Mouse (Mus musculus): Measurements from ENCODE around the gene Bcl7c. TPM values are rescaled to one million over a fixed set of nuclear protein-coding genes. Genes with fewer than 3 reads are reported as not detected.

Gene Bcl7c
- polyA plus RNA-seq, 1 experiment from 2014 or later, result 34.4 TPM

DNA sequence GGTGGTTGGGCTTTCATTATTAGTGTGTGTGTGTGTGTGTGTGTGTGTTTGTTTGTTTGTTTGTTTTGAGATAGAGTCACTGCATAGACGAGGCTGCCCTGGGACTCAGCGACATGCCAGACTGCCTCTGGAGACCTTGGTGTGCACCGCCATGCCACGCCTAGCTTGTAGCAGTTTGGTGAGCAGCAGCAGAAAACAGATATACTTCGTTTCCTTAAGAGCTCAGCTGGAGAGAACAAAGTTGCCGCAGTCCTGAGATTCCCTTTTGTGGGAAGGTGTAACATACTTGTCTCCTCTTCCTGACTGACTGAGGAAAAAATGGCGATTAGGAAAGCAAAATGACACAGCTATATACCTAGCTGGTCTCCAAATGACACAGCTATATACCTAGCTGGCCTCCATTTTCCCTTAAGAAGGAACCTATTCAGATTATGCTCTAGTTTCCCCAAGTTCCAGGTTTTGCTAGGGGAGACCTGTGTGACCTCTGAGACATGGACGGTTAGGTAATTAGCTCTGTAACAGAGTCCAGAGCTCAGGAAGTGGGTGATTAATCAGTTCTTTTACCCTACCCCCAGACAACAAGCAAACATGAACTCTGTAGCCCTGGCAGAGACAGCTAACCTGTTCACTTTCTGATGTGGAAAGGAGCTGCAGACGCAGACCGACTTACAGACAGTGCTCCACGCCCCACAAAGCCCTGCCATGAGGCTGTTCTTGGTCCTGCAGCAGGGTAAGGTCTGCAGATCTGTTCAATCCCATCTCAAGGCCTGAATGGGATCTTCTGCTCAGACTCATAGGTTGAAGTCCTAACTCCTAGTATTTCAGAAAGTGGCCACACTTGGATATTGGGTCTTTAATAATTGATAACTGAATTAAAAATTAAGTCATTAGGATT, 36.6 kb downstream of the Bcl7c start:
- no peak for ATAC-seq (replicated peaks; ENCODE audit: insufficient number of reproducible peaks, low FRiP score, low TSS enrichment)
- no peaks in the 10 kb centered on the region for H3K9me3 ChIP-seq (replicated peaks; ENCODE audit: control insufficient read depth, low read length)
- 0 out of 2 replicates have a peak, but pooled peaks cover 6% of the 10 kb centered on the region for H3K4me1 ChIP-seq (ENCODE audit: control insufficient read depth, insufficient read depth, low read length)
- H3K36me3 ChIP-seq (ENCODE audit: control insufficient read depth, insufficient read depth, low read length), result peaks cover 2% of the 10 kb centered on the region; the same call in 1 of the 2 replicates
- no peak overlapping the region for H3K4me3 ChIP-seq (ENCODE audit: low read depth, low read length)
- 63% methylated on average over 11 of the region's 11 CpGs for WGBS (ENCODE audit: insufficient replicate concordance)
- H3K27ac ChIP-seq (ENCODE audit: low read depth, low read length), result no peak overlapping the region
- H3K27me3 ChIP-seq (ENCODE audit: control insufficient read depth, insufficient read depth, low read length), result no peaks in the 10 kb centered on the region
- no peak overlapping the region for H3K9ac ChIP-seq (ENCODE audit: low read depth, low read length)
- no peak overlapping the region for H3K4me2 ChIP-seq

DNA sequence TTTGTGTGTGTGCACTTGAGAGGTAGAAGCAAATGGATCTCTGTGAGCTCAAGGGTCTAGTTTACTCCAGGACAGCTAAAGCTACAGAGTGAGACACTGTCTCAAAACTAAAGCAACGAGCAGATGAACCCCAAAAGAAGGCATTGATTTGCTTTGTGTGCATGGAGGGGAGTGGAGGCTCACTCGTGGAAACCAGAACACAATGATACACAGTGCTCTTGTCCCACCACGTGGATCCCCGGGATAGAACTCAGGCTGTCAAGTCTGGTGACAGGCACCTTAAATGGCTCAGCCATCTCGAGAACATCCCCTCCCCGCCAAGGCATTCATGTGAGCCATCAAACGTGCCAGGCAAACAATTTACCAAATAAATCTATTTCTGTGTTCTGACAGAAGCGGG, 41.6 kb downstream of the Bcl7c start:
- no peak for ATAC-seq (replicated peaks; ENCODE audit: insufficient number of reproducible peaks, low FRiP score, low TSS enrichment)
- H3K36me3 ChIP-seq (ENCODE audit: control insufficient read depth, insufficient read depth, low read length), result no peaks in the 10 kb centered on the region; the same call in 1 of the 2 replicates
- H3K27ac ChIP-seq (ENCODE audit: low read depth, low read length), result no peak overlapping the region
- H3K9ac ChIP-seq (ENCODE audit: low read depth, low read length), result no peak overlapping the region
- H3K4me1 ChIP-seq (ENCODE audit: control insufficient read depth, insufficient read depth, low read length), result 0 out of 2 replicates have a peak, but pooled peaks cover 4% of the 10 kb centered on the region
- H3K4me2 ChIP-seq, result no peak overlapping the region
- H3K4me3 ChIP-seq (ENCODE audit: low read depth, low read length), result no peak overlapping the region
- no peaks in the 10 kb centered on the region for H3K27me3 ChIP-seq (ENCODE audit: control insufficient read depth, insufficient read depth, low read length)
- no peaks in the 10 kb centered on the region for H3K9me3 ChIP-seq (replicated peaks; ENCODE audit: control insufficient read depth, low read length)
- WGBS (ENCODE audit: insufficient replicate concordance), result 46% methylated on average over 8 of the region's 8 CpGs

GRCm38 (mm10) chr7:127666679-127667078, 42.1 kb downstream of the Bcl7c start:
- whole genome bisulfite sequencing (ENCODE audit: insufficient replicate concordance), result 83% methylated on average over 13 of the region's 13 CpGs
- Histone ChIP-seq H3K4me3 (ENCODE audit: low read depth, low read length) (no peak overlapping the region), H3K4me2 (no peak overlapping the region), H3K9ac (ENCODE audit: low read depth, low read length) (no peak overlapping the region), H3K27me3 (ENCODE audit: control insufficient read depth, insufficient read depth, low read length) (no peaks in the 10 kb centered on the region), H3K27ac (ENCODE audit: low read depth, low read length) (no peak overlapping the region), H3K4me1 (ENCODE audit: control insufficient read depth, insufficient read depth, low read length) (0 out of 2 replicates have a peak, but pooled peaks cover 4% of the 10 kb centered on the region), H3K36me3 (ENCODE audit: control insufficient read depth, insufficient read depth, low read length) (no peaks in the 10 kb centered on the region; the same call in 1 of the 2 replicates), H3K9me3 (replicated peaks; ENCODE audit: control insufficient read depth, low read length) (no peaks in the 10 kb centered on the region)
- ATAC-seq (replicated peaks; ENCODE audit: insufficient number of reproducible peaks, low FRiP score, low TSS enrichment), result no peak

DNA sequence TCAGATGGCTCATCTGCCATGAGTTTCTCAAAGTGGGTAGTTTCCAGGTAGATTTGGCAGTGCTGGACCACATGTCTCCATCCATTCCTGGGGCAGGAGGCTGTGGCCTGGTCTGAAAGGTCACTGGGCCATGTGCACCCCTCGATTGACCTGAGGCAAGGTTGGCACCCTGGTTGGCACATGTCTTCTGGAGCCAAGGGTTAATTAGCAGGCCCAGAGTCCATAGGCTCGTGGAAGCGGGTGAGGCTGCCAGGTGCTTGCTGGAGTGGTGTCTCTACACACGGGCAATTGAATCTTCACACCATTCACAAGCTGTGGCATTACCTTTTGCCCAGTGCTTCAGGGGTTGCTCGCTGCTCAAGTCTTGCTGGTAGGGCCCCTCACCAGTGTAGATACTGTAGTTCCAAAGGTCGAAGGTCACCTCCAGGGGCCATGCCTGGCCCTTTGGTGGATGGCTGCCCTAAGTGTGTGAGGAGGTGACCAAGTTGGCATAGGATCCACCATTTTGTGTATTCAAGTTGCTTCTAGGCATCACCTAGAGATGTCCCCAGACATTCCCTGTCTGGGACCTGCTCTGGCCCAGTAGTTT, 42.6 kb downstream of the Bcl7c start:
- H3K36me3 ChIP-seq (ENCODE audit: control insufficient read depth, insufficient read depth, low read length), result no peaks in the 10 kb centered on the region; the same call in 1 of the 2 replicates
- no peak overlapping the region for H3K9ac ChIP-seq (ENCODE audit: low read depth, low read length)
- 91% methylated on average over 6 of the region's 6 CpGs for WGBS (ENCODE audit: insufficient replicate concordance)
- ATAC-seq (replicated peaks; ENCODE audit: insufficient number of reproducible peaks, low FRiP score, low TSS enrichment), result no peak
- no peak overlapping the region for H3K4me3 ChIP-seq (ENCODE audit: low read depth, low read length)
- no peak overlapping the region for H3K4me2 ChIP-seq
- H3K9me3 ChIP-seq (replicated peaks; ENCODE audit: control insufficient read depth, low read length), result no peaks in the 10 kb centered on the region
- 0 out of 2 replicates have a peak, but pooled peaks cover 4% of the 10 kb centered on the region for H3K4me1 ChIP-seq (ENCODE audit: control insufficient read depth, insufficient read depth, low read length)
- H3K27ac ChIP-seq (ENCODE audit: low read depth, low read length), result no peak overlapping the region
- no peaks in the 10 kb centered on the region for H3K27me3 ChIP-seq (ENCODE audit: control insufficient read depth, insufficient read depth, low read length)

- no peak overlapping the region for H3K9ac ChIP-seq (ENCODE audit: low read depth, low read length)
- no peak for ATAC-seq (replicated peaks; ENCODE audit: insufficient number of reproducible peaks, low FRiP score, low TSS enrichment)
- H3K4me1 ChIP-seq (ENCODE audit: control insufficient read depth, insufficient read depth, low read length), result 0 out of 2 replicates have a peak, but pooled peaks cover 4% of the 10 kb centered on the region
- no peak overlapping the region for H3K27ac ChIP-seq (ENCODE audit: low read depth, low read length)
- no peaks in the 10 kb centered on the region for H3K9me3 ChIP-seq (replicated peaks; ENCODE audit: control insufficient read depth, low read length)
- no peaks in the 10 kb centered on the region; the same call in 1 of the 2 replicates for H3K36me3 ChIP-seq (ENCODE audit: control insufficient read depth, insufficient read depth, low read length)
- WGBS (ENCODE audit: insufficient replicate concordance), result 82% methylated on average over 6 of the region's 6 CpGs
- H3K4me3 ChIP-seq (ENCODE audit: low read depth, low read length), result no peak overlapping the region
- no peak overlapping the region for H3K4me2 ChIP-seq
- no peaks in the 10 kb centered on the region for H3K27me3 ChIP-seq (ENCODE audit: control insufficient read depth, insufficient read depth, low read length)
Measured at GRCm38 (mm10) chr7:127662926-127663325, 45.8 kb downstream of the Bcl7c start.

GRCm38 (mm10) chr7:127661833-127662232, 46.9 kb downstream of the Bcl7c start:
- no peak for ATAC-seq (replicated peaks; ENCODE audit: insufficient number of reproducible peaks, low FRiP score, low TSS enrichment)
- H3K27me3 ChIP-seq (ENCODE audit: control insufficient read depth, insufficient read depth, low read length), result no peaks in the 10 kb centered on the region
- no peaks in the 10 kb centered on the region; the same call in 1 of the 2 replicates for H3K36me3 ChIP-seq (ENCODE audit: control insufficient read depth, insufficient read depth, low read length)
- 65% methylated on average over 6 of the region's 6 CpGs for WGBS (ENCODE audit: insufficient replicate concordance)
- H3K27ac ChIP-seq (ENCODE audit: low read depth, low read length), result no peak overlapping the region
- no peaks in the 10 kb centered on the region for H3K9me3 ChIP-seq (replicated peaks; ENCODE audit: control insufficient read depth, low read length)
- no peak overlapping the region for H3K4me2 ChIP-seq
- no peaks in the 10 kb centered on the region for H3K4me1 ChIP-seq (ENCODE audit: control insufficient read depth, insufficient read depth, low read length)
- no peak overlapping the region for H3K9ac ChIP-seq (ENCODE audit: low read depth, low read length)
- H3K4me3 ChIP-seq (ENCODE audit: low read depth, low read length), result no peak overlapping the region

- H3K4me1 ChIP-seq (ENCODE audit: control insufficient read depth, insufficient read depth, low read length), result no peaks in the 10 kb centered on the region
- H3K9ac ChIP-seq (ENCODE audit: low read depth, low read length), result no peak overlapping the region
- 80% methylated on average over 3 of the region's 3 CpGs for WGBS (ENCODE audit: insufficient replicate concordance)
- no peaks in the 10 kb centered on the region for H3K27me3 ChIP-seq (ENCODE audit: control insufficient read depth, insufficient read depth, low read length)
- ATAC-seq (replicated peaks; ENCODE audit: insufficient number of reproducible peaks, low FRiP score, low TSS enrichment), result no peak
- H3K4me2 ChIP-seq, result no peak overlapping the region
- H3K36me3 ChIP-seq (ENCODE audit: control insufficient read depth, insufficient read depth, low read length), result no peaks in the 10 kb centered on the region; the same call in 1 of the 2 replicates
- H3K27ac ChIP-seq (ENCODE audit: low read depth, low read length), result no peak overlapping the region
- H3K4me3 ChIP-seq (ENCODE audit: low read depth, low read length), result no peak overlapping the region
- no peaks in the 10 kb centered on the region for H3K9me3 ChIP-seq (replicated peaks; ENCODE audit: control insufficient read depth, low read length)
Measured at GRCm38 (mm10) chr7:127660882-127661281, 47.9 kb downstream of the Bcl7c start.

GRCm38 (mm10) chr7:127656946-127657345, 51.8 kb downstream of the Bcl7c start:
- Histone ChIP-seq H3K4me2 (no peak overlapping the region), H3K4me3 (ENCODE audit: low read depth, low read length) (no peak overlapping the region), H3K4me1 (ENCODE audit: control insufficient read depth, insufficient read depth, low read length) (no peaks in the 10 kb centered on the region), H3K9ac (ENCODE audit: low read depth, low read length) (no peak overlapping the region), H3K9me3 (replicated peaks; ENCODE audit: control insufficient read depth, low read length) (no peaks in the 10 kb centered on the region), H3K27ac (ENCODE audit: low read depth, low read length) (no peak overlapping the region), H3K27me3 (ENCODE audit: control insufficient read depth, insufficient read depth, low read length) (no peaks in the 10 kb centered on the region), H3K36me3 (ENCODE audit: control insufficient read depth, insufficient read depth, low read length) (no peaks in the 10 kb centered on the region)
- WGBS (ENCODE audit: insufficient replicate concordance), result 34% methylated on average over 4 of the region's 4 CpGs
- no peak for ATAC-seq (replicated peaks; ENCODE audit: insufficient number of reproducible peaks, low FRiP score, low TSS enrichment)
